Mouse (Mus musculus) erythroblast, embryonic 14.5 days (primary cell): ENCODE results near the gene Acat1. TPM values are rescaled to one million over a fixed set of nuclear protein-coding genes. Genes with fewer than 3 reads are reported as not detected.

Experiments
- H3K27me3 ChIP-seq: 2 replicates; pipeline ENCODE4 v1.6.1; 2012; ENCODE audit warnings: inconsistent platforms; ENCODE audit not compliant: control insufficient read depth
- H3K36me3 ChIP-seq: 2 replicates; pipeline ENCODE4 v1.6.1; 2012; ENCODE audit warnings: mild to moderate bottlenecking, inconsistent platforms; ENCODE audit not compliant: control insufficient read depth
- H3K4me1 ChIP-seq: 2 replicates; pipeline ENCODE4 v1.6.1; 2012; ENCODE audit warnings: inconsistent platforms; ENCODE audit not compliant: control insufficient read depth
- H3K4me3 ChIP-seq: replicated peaks from 2 replicates; pipeline ENCODE3; 2012; ENCODE audit warnings: moderate library complexity, mild to moderate bottlenecking, inconsistent platforms
- H3K9me3 ChIP-seq: 2 replicates; pipeline ENCODE4 v1.6.1; 2012; ENCODE audit warnings: low read length, inconsistent platforms, mixed read lengths; ENCODE audit not compliant: control insufficient read depth
- GATA1 ChIP-seq: IDR thresholded peaks from 2 replicates; pipeline ENCODE4 v1.6.1; 2012; ENCODE audit warnings: low read length, inconsistent platforms, mixed read lengths
- TAL1 ChIP-seq: IDR thresholded peaks from 3 replicates; pipeline ENCODE4 v1.6.1; 2012; ENCODE audit warnings: low read length, inconsistent platforms, mixed read lengths
- polyA plus RNA-seq: library from polyadenylated mRNA; stranded (reverse); fragments of >175 nt; gene quantifications from 2 replicates; pipeline ENCODE4 v1.2.3, GENCODE M21; 2012

Acat1 gene
- polyA plus RNA-seq, result 3.1 TPM in 2 replicates

- Histone ChIP-seq H3K4me3 (peak within 1 kb of the TSS; percentile 75), H3K36me3 (peaks cover 3% of the 10 kb centered on the region), H3K27me3 (no peaks in the 10 kb centered on the region), H3K4me1 (peaks cover 15% of the 10 kb centered on the region), H3K9me3 (no peaks in the 10 kb centered on the region)
- TF ChIP-seq GATA1, result no peak
- no peak for TF ChIP-seq TAL1
These were observed at the start of gene Acat1 for GRCm38 (mm10) chr9:53609968-53610781. Gene Acat1, minus strand, starts transcription at chr9:53610382.

GRCm38 (mm10) chr9:53634796-53635195 is 24.6 kb upstream of the Acat1 start:
- peaks cover 58% of the 10 kb centered on the region for H3K36me3 ChIP-seq
- H3K4me1 ChIP-seq, result no peaks in the 10 kb centered on the region
- no peak overlapping the region for H3K4me3 ChIP-seq
- H3K27me3 ChIP-seq, result no peaks in the 10 kb centered on the region
- no peaks in the 10 kb centered on the region for H3K9me3 ChIP-seq
- no peak for TF ChIP-seq GATA1
- no peak for TF ChIP-seq TAL1

- Histone ChIP-seq H3K36me3 (peaks cover 36% of the 10 kb centered on the region), H3K27me3 (no peaks in the 10 kb centered on the region)
These were observed 5.1 kb upstream of the Acat1 start for GRCm38 (mm10) chr9:53615246-53615645.

GRCm38 (mm10) chr9:53614286-53614685 is 4.1 kb upstream of the Acat1 start:
- peaks cover 13% of the 10 kb centered on the region for H3K4me1 ChIP-seq
- no peaks in the 10 kb centered on the region for H3K27me3 ChIP-seq
- H3K9me3 ChIP-seq, result no peaks in the 10 kb centered on the region
- no peak overlapping the region for H3K4me3 ChIP-seq
- no peak for TF ChIP-seq TAL1
- TF ChIP-seq GATA1, result no peak
- peaks cover 29% of the 10 kb centered on the region for H3K36me3 ChIP-seq

More at GRCm38 (mm10) chr9:53615246-53615645, 5.1 kb upstream of the Acat1 start:
- no peak for TF ChIP-seq GATA1
- no peak for TF ChIP-seq TAL1
- Histone ChIP-seq H3K4me3 (no peak overlapping the region), H3K9me3 (no peaks in the 10 kb centered on the region), H3K4me1 (peaks cover 3% of the 10 kb centered on the region)

GRCm38 (mm10) chr9:53609306-53609967 is 745 bp downstream of the Acat1 start:
- Histone ChIP-seq H3K4me3 (peak overlapping the region; percentile 75), H3K36me3 (peaks cover 5% of the 10 kb centered on the region), H3K4me1 (peaks cover 20% of the 10 kb centered on the region), H3K27me3 (no peaks in the 10 kb centered on the region), H3K9me3 (no peaks in the 10 kb centered on the region)
- TF ChIP-seq TAL1, result no peak
- no peak for TF ChIP-seq GATA1

GRCm38 (mm10) chr9:53607816-53608215 is 2.4 kb downstream of the Acat1 start:
- TF ChIP-seq GATA1, result no peak
- no peak for TF ChIP-seq TAL1
- Histone ChIP-seq H3K36me3 (peaks cover 5% of the 10 kb centered on the region), H3K4me1 (peaks cover 20% of the 10 kb centered on the region), H3K4me3 (no peak overlapping the region), H3K9me3 (no peaks in the 10 kb centered on the region), H3K27me3 (no peaks in the 10 kb centered on the region)

GRCm38 (mm10) chr9:53607192-53607591 is 3.0 kb downstream of the Acat1 start:
- TF ChIP-seq GATA1, result no peak
- no peak for TF ChIP-seq TAL1
- H3K4me3 ChIP-seq, result no peak overlapping the region
- peaks cover 20% of the 10 kb centered on the region for H3K4me1 ChIP-seq
- H3K27me3 ChIP-seq, result no peaks in the 10 kb centered on the region
- peaks cover 5% of the 10 kb centered on the region for H3K36me3 ChIP-seq
- no peaks in the 10 kb centered on the region for H3K9me3 ChIP-seq

- H3K4me1 ChIP-seq, result peaks cover 15% of the 10 kb centered on the region
- no peaks in the 10 kb centered on the region for H3K27me3 ChIP-seq
- H3K9me3 ChIP-seq, result no peaks in the 10 kb centered on the region
- TF ChIP-seq GATA1 (no peak), TAL1 (no peak)
- H3K4me3 ChIP-seq, result no peak overlapping the region
- H3K36me3 ChIP-seq, result peaks cover 7% of the 10 kb centered on the region
These were observed 5.2 kb downstream of the Acat1 start for GRCm38 (mm10) chr9:53604954-53605353.

GRCm38 (mm10) chr9:53603849-53604248 is 6.3 kb downstream of the Acat1 start:
- peaks cover 5% of the 10 kb centered on the region; the same call in 1 of the 2 replicates for H3K4me1 ChIP-seq
- H3K27me3 ChIP-seq, result no peaks in the 10 kb centered on the region
- TF ChIP-seq GATA1 (no peak), TAL1 (no peak)
- H3K9me3 ChIP-seq, result no peaks in the 10 kb centered on the region
- no peak overlapping the region for H3K4me3 ChIP-seq
- peaks cover 7% of the 10 kb centered on the region for H3K36me3 ChIP-seq
